ENCODE assay signal across 25 mouse cellular contexts in the genomic region with DNA sequence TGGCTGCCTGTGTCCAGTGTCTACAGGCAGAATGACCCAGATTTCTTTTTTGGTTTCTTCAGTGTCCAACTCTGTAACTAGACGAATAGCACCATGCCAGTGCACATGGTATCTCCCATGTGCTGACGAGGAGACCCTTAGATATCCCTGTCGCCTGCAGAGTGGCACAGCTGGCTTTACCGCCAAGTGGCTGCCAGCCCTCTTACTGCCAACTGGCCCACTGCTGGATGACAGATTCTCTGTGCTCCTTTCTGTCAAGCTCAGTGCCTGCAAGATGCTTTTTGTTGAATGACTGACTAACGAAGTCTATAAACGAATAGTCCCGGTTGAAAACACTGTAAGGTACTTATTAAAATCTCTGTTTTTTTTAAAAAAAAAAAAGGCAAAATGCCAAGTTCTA.
A peak's percentile ranks its signal among the peaks of the same experiment; 100 is the strongest.
DNase-seq lines count a peak whose midpoint lies in the region; ATAC-seq and TF ChIP-seq lines count a peak whose summit lies in the region.
"Had no signal": no experiment of that assay in that cellular context is flagged by ENCODE, and none has a peak within 500 bp of the region (broad histone marks: within the 10 kb centered on the region; RNA-seq: fewer than 3 reads in every experiment).

No protein-coding gene starts in this region.

- DNase-seq in frontal cortex, postnatal 10 days (ENCODE audit: low spot score in 2 of 2), result no peak
- DNase-seq in kidney, adult 2 months, result peak; percentile 8
- DNase-seq in kidney, adult 11 months, result no peak
- DNase-seq in right cerebral cortex, adult 18-20 months, result peak; percentile 20
- DNase-seq in right cerebral cortex, postnatal 4 days, result no peak
- no peak for DNase-seq in spleen, postnatal 4 days (ENCODE audit: low spot score in 2 of 2)
- DNase-seq: adrenal gland, adult 8-10 months; cerebellum, adult 9-11 months; gastrocnemius, postnatal 25 days; heart, adult 2 months; heart, postnatal 4 days; layer of hippocampus, postnatal 36 days; lung, postnatal 36 days; thymus, adult 2 months; thymus, postnatal 4 days had no signal

- TF ChIP-seq CTCF in kidney, adult 2 months (conservative IDR thresholded peaks at IDR 0.05; ENCODE audit: insufficient read depth, insufficient read length, low read depth, low read length), result no peak

- no peak overlapping the region for H3K4me3 ChIP-seq in kidney, adult 2 months (ENCODE audit: insufficient read depth, low read depth, low read length)
- H3K4me3 ChIP-seq: heart, adult 2 months; heart, embryonic 15.5 days; limb, embryonic 15.5 days; lung, embryonic 15.5 days; megakaryocyte, embryonic 14.5 days; midbrain, embryonic 13.5 days; neural tube, embryonic 12.5 days had no signal

- H3K27me3 ChIP-seq in kidney, adult 2 months (replicated peaks; ENCODE audit: control insufficient read depth, insufficient read depth, low read length), result no peaks in the 10 kb centered on the region
- H3K27me3 ChIP-seq: heart, embryonic 15.5 days; limb, embryonic 15.5 days; lung, embryonic 15.5 days; megakaryocyte, embryonic 14.5 days; midbrain, embryonic 13.5 days; neural tube, embryonic 12.5 days had no signal

- TF ChIP-seq POLR2A in kidney, adult 2 months (IDR thresholded peaks at IDR 0.05; ENCODE audit: low read depth, low read length), result no peak

- ATAC-seq in frontal cortex, adult (ENCODE audit: low TSS enrichment), result peak; percentile 29
- ATAC-seq: activated CD4-positive, CD25-positive, alpha-beta regulatory T cell, adult 4 months; midbrain, embryonic 13.5 days had no signal

- no peaks in the 10 kb centered on the region for H3K36me3 ChIP-seq in kidney, adult 2 months (ENCODE audit: control insufficient read depth, insufficient read depth, low read length)
- H3K36me3 ChIP-seq: heart, embryonic 15.5 days; limb, embryonic 15.5 days; lung, embryonic 15.5 days; midbrain, embryonic 13.5 days; neural tube, embryonic 12.5 days had no signal

- no peak overlapping the region for H3K27ac ChIP-seq in kidney, adult 2 months (ENCODE audit: insufficient read depth, low read depth, low read length)
- H3K27ac ChIP-seq: heart, adult 2 months; heart, embryonic 15.5 days; limb, embryonic 15.5 days; liver, embryonic 14.5 days; lung, embryonic 15.5 days; midbrain, embryonic 13.5 days; neural tube, embryonic 12.5 days; stomach, postnatal 0 days had no signal

- 63% methylated on average over 7 of the region's 7 CpGs for WGBS in kidney, adult 2 months

- H3K4me1 ChIP-seq in kidney, adult 2 months (ENCODE audit: control insufficient read depth, insufficient read depth, low read length), result no peaks in the 10 kb centered on the region; the same call in 1 of the 2 replicates
- H3K4me1 ChIP-seq: megakaryocyte, embryonic 14.5 days had no signal

Comparison
In these comparisons a context has a peak if more than half of its experiments do, and no peak if none do; other contexts are left out.
1. DNase-seq: peak in kidney, adult 2 months (single experiment) and right cerebral cortex, adult 18-20 months (single experiment); none in frontal cortex, postnatal 10 days (0 of 2), kidney, adult 11 months (single experiment), right cerebral cortex, postnatal 4 days (single experiment) and spleen, postnatal 4 days (0 of 2).